Mouse (Mus musculus): ENCODE data around the gene Dennd1a. TPM values are rescaled to one million over a fixed set of nuclear protein-coding genes. Genes with fewer than 3 reads are reported as not detected.

Gene Dennd1a
- polyA plus RNA-seq, 1 experiment from 2014 or later: 8.6 TPM

- Histone ChIP-seq H3K4me1 (ENCODE audit: control insufficient read depth, insufficient read depth, low read length) (no peaks in the 10 kb centered on the region), H3K4me2 (ENCODE audit: low read depth, low read length) (no peak overlapping the region), H3K27me3 (ENCODE audit: control insufficient read depth, insufficient read depth, low read length) (no peaks in the 10 kb centered on the region), H3K9me3 (replicated peaks; ENCODE audit: control insufficient read depth, low read length) (no peaks in the 10 kb centered on the region), H3K9ac (replicated peaks; ENCODE audit: low read length) (no peak overlapping the region), H3K4me3 (ENCODE audit: low read depth, low read length) (no peak overlapping the region), H3K36me3 (replicated peaks; ENCODE audit: control insufficient read depth, insufficient read depth, low read depth, low read length) (no peaks in the 10 kb centered on the region), H3K27ac (replicated peaks; ENCODE audit: low read depth, low read length) (no peak overlapping the region)
- WGBS: 29% methylated on average over 3 of the region's 3 CpGs
- no peak for ATAC-seq (replicated peaks; ENCODE audit: insufficient number of reproducible peaks, low FRiP score, low TSS enrichment, low read depth)
- no peak for DNase-seq (ENCODE audit: low spot score)
Measured at GRCm38 (mm10) chr2:38312921-38313320, 25.7 kb upstream of the Dennd1a start.

GRCm38 (mm10) chr2:38305152-38305551, 18.0 kb upstream of the Dennd1a start:
- Histone ChIP-seq H3K27ac (replicated peaks; ENCODE audit: low read depth, low read length) (no peak overlapping the region), H3K9ac (replicated peaks; ENCODE audit: low read length) (no peak overlapping the region), H3K36me3 (replicated peaks; ENCODE audit: control insufficient read depth, insufficient read depth, low read depth, low read length) (no peaks in the 10 kb centered on the region), H3K9me3 (replicated peaks; ENCODE audit: control insufficient read depth, low read length) (no peaks in the 10 kb centered on the region), H3K4me2 (ENCODE audit: low read depth, low read length) (no peak overlapping the region), H3K4me1 (ENCODE audit: control insufficient read depth, insufficient read depth, low read length) (no peaks in the 10 kb centered on the region), H3K4me3 (ENCODE audit: low read depth, low read length) (no peak overlapping the region), H3K27me3 (ENCODE audit: control insufficient read depth, insufficient read depth, low read length) (no peaks in the 10 kb centered on the region)
- WGBS: 90% methylated on average over 1 of the region's 1 CpGs
- DNase-seq (ENCODE audit: low spot score): no peak
- no peak for ATAC-seq (replicated peaks; ENCODE audit: insufficient number of reproducible peaks, low FRiP score, low TSS enrichment, low read depth)

- H3K9me3 ChIP-seq (replicated peaks; ENCODE audit: control insufficient read depth, low read length): no peaks in the 10 kb centered on the region
- no peak overlapping the region for H3K9ac ChIP-seq (replicated peaks; ENCODE audit: low read length)
- 89% methylated on average over 2 of the region's 2 CpGs for WGBS
- H3K36me3 ChIP-seq (replicated peaks; ENCODE audit: control insufficient read depth, insufficient read depth, low read depth, low read length): no peaks in the 10 kb centered on the region
- H3K27ac ChIP-seq (replicated peaks; ENCODE audit: low read depth, low read length): no peak overlapping the region
- no peak for DNase-seq (ENCODE audit: low spot score)
- no peak for ATAC-seq (replicated peaks; ENCODE audit: insufficient number of reproducible peaks, low FRiP score, low TSS enrichment, low read depth)
- H3K4me2 ChIP-seq (ENCODE audit: low read depth, low read length): no peak overlapping the region
- no peaks in the 10 kb centered on the region for H3K27me3 ChIP-seq (ENCODE audit: control insufficient read depth, insufficient read depth, low read length)
- no peak overlapping the region for H3K4me3 ChIP-seq (ENCODE audit: low read depth, low read length)
- no peaks in the 10 kb centered on the region for H3K4me1 ChIP-seq (ENCODE audit: control insufficient read depth, insufficient read depth, low read length)
Measured at GRCm38 (mm10) chr2:38300941-38301340, 13.8 kb upstream of the Dennd1a start.

- H3K4me1 ChIP-seq (ENCODE audit: control insufficient read depth, insufficient read depth, low read length): no peaks in the 10 kb centered on the region
- H3K36me3 ChIP-seq (replicated peaks; ENCODE audit: control insufficient read depth, insufficient read depth, low read depth, low read length): no peaks in the 10 kb centered on the region
- H3K9ac ChIP-seq (replicated peaks; ENCODE audit: low read length): no peak overlapping the region
- no peak overlapping the region for H3K27ac ChIP-seq (replicated peaks; ENCODE audit: low read depth, low read length)
- no peaks in the 10 kb centered on the region for H3K9me3 ChIP-seq (replicated peaks; ENCODE audit: control insufficient read depth, low read length)
- ATAC-seq (replicated peaks; ENCODE audit: insufficient number of reproducible peaks, low FRiP score, low TSS enrichment, low read depth) (no peak), DNase-seq (ENCODE audit: low spot score) (no peak)
- WGBS: 90% methylated on average over 4 of the region's 4 CpGs
- H3K4me3 ChIP-seq (ENCODE audit: low read depth, low read length): no peak overlapping the region
- H3K27me3 ChIP-seq (ENCODE audit: control insufficient read depth, insufficient read depth, low read length): no peaks in the 10 kb centered on the region
- no peak overlapping the region for H3K4me2 ChIP-seq (ENCODE audit: low read depth, low read length)
Measured at GRCm38 (mm10) chr2:38295939-38296338, 8.7 kb upstream of the Dennd1a start.

GRCm38 (mm10) chr2:38291526-38291925, 4.3 kb upstream of the Dennd1a start:
- ATAC-seq (replicated peaks; ENCODE audit: insufficient number of reproducible peaks, low FRiP score, low TSS enrichment, low read depth) (no peak), DNase-seq (ENCODE audit: low spot score) (no peak)
- Histone ChIP-seq H3K4me1 (ENCODE audit: control insufficient read depth, insufficient read depth, low read length) (no peaks in the 10 kb centered on the region), H3K27ac (replicated peaks; ENCODE audit: low read depth, low read length) (no peak overlapping the region), H3K9me3 (replicated peaks; ENCODE audit: control insufficient read depth, low read length) (no peaks in the 10 kb centered on the region), H3K36me3 (replicated peaks; ENCODE audit: control insufficient read depth, insufficient read depth, low read depth, low read length) (no peaks in the 10 kb centered on the region), H3K9ac (replicated peaks; ENCODE audit: low read length) (no peak overlapping the region), H3K4me2 (ENCODE audit: low read depth, low read length) (no peak overlapping the region), H3K4me3 (ENCODE audit: low read depth, low read length) (no peak overlapping the region), H3K27me3 (ENCODE audit: control insufficient read depth, insufficient read depth, low read length) (no peaks in the 10 kb centered on the region)
- WGBS: 97% methylated on average over 1 of the region's 1 CpGs

GRCm38 (mm10) chr2:38288226-38288625, 1.0 kb upstream of the Dennd1a start:
- H3K9me3 ChIP-seq (replicated peaks; ENCODE audit: control insufficient read depth, low read length): no peaks in the 10 kb centered on the region
- H3K36me3 ChIP-seq (replicated peaks; ENCODE audit: control insufficient read depth, insufficient read depth, low read depth, low read length): no peaks in the 10 kb centered on the region
- 44% methylated on average over 2 of the region's 2 CpGs for WGBS
- H3K4me1 ChIP-seq (ENCODE audit: control insufficient read depth, insufficient read depth, low read length): no peaks in the 10 kb centered on the region
- H3K9ac ChIP-seq (replicated peaks; ENCODE audit: low read length): no peak overlapping the region
- H3K4me3 ChIP-seq (ENCODE audit: low read depth, low read length): no peak overlapping the region
- H3K27me3 ChIP-seq (ENCODE audit: control insufficient read depth, insufficient read depth, low read length): no peaks in the 10 kb centered on the region
- DNase-seq (ENCODE audit: low spot score): no peak
- no peak overlapping the region for H3K4me2 ChIP-seq (ENCODE audit: low read depth, low read length)
- no peak overlapping the region for H3K27ac ChIP-seq (replicated peaks; ENCODE audit: low read depth, low read length)
- ATAC-seq (replicated peaks; ENCODE audit: insufficient number of reproducible peaks, low FRiP score, low TSS enrichment, low read depth): no peak

GRCm38 (mm10) chr2:38286433-38286732, 807 bp downstream of the Dennd1a start:
- WGBS: 10% methylated on average over 4 of the region's 4 CpGs
- Histone ChIP-seq H3K36me3 (replicated peaks; ENCODE audit: control insufficient read depth, insufficient read depth, low read depth, low read length) (no peaks in the 10 kb centered on the region), H3K9ac (replicated peaks; ENCODE audit: low read length) (peak overlapping the region; percentile 85), H3K4me2 (ENCODE audit: low read depth, low read length) (peak overlapping the region; percentile 78), H3K27ac (replicated peaks; ENCODE audit: low read depth, low read length) (no peak overlapping the region), H3K9me3 (replicated peaks; ENCODE audit: control insufficient read depth, low read length) (no peaks in the 10 kb centered on the region), H3K27me3 (ENCODE audit: control insufficient read depth, insufficient read depth, low read length) (no peaks in the 10 kb centered on the region), H3K4me1 (ENCODE audit: control insufficient read depth, insufficient read depth, low read length) (no peaks in the 10 kb centered on the region), H3K4me3 (ENCODE audit: low read depth, low read length) (peak overlapping the region; percentile 77)
- DNase-seq (ENCODE audit: low spot score): peak; percentile 8
- ATAC-seq (replicated peaks; ENCODE audit: insufficient number of reproducible peaks, low FRiP score, low TSS enrichment, low read depth): no peak

GRCm38 (mm10) chr2:38285781-38286432, 1.3 kb downstream of the Dennd1a start:
- Histone ChIP-seq H3K27ac (replicated peaks; ENCODE audit: low read depth, low read length) (no peak overlapping the region), H3K9ac (replicated peaks; ENCODE audit: low read length) (no peak overlapping the region)

More at GRCm38 (mm10) chr2:38285781-38286432, 1.3 kb downstream of the Dennd1a start:
- peak overlapping the region; percentile 77 for H3K4me3 ChIP-seq (ENCODE audit: low read depth, low read length)
- H3K4me2 ChIP-seq (ENCODE audit: low read depth, low read length): peak overlapping the region; percentile 78
- H3K9me3 ChIP-seq (replicated peaks; ENCODE audit: control insufficient read depth, low read length): no peaks in the 10 kb centered on the region
- ATAC-seq (replicated peaks; ENCODE audit: insufficient number of reproducible peaks, low FRiP score, low TSS enrichment, low read depth) (no peak), DNase-seq (ENCODE audit: low spot score) (no peak)
- no peaks in the 10 kb centered on the region for H3K4me1 ChIP-seq (ENCODE audit: control insufficient read depth, insufficient read depth, low read length)
- H3K36me3 ChIP-seq (replicated peaks; ENCODE audit: control insufficient read depth, insufficient read depth, low read depth, low read length): no peaks in the 10 kb centered on the region
- H3K27me3 ChIP-seq (ENCODE audit: control insufficient read depth, insufficient read depth, low read length): no peaks in the 10 kb centered on the region
- 75% methylated on average over 4 of the region's 4 CpGs for WGBS

Measured in embryonic facial prominence, embryonic 11.5 days (tissue).